Mouse (Mus musculus) lung, postnatal 36 days (tissue): Measurements from ENCODE around the gene Adam19.
"Not testable (repeated sequence)": the region's sequence is repeated elsewhere in the genome, so short reads cannot be mapped to it uniquely, and the experiment has no call there.

Experiments used
- DNase-seq: peaks from one replicate; pipeline ENCODE4 v3.0.0; 2022; ENCODE audit warnings: mixed read lengths

Gene Adam19

DNA sequence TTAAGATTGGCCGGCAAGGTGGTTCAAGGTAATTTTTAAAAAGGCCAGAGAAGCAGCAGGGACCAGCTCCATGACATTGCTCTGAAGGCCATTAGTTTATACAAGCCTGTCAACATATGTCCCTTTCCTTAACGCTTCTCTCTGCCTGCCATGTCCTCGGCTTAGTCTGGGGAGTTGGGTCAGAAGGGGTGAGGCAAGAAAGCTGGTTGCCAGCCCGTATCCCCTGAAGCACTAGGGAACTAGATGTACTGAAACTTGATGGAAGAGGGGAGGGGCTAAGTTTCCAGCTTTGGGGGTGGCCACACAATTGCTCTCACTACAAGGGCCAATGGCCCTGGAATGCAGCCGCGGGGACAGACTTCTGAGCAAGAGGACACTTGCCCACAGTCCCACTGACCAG, 87.5 kb downstream of the Adam19 start:
- DNase-seq: no peak

DNA sequence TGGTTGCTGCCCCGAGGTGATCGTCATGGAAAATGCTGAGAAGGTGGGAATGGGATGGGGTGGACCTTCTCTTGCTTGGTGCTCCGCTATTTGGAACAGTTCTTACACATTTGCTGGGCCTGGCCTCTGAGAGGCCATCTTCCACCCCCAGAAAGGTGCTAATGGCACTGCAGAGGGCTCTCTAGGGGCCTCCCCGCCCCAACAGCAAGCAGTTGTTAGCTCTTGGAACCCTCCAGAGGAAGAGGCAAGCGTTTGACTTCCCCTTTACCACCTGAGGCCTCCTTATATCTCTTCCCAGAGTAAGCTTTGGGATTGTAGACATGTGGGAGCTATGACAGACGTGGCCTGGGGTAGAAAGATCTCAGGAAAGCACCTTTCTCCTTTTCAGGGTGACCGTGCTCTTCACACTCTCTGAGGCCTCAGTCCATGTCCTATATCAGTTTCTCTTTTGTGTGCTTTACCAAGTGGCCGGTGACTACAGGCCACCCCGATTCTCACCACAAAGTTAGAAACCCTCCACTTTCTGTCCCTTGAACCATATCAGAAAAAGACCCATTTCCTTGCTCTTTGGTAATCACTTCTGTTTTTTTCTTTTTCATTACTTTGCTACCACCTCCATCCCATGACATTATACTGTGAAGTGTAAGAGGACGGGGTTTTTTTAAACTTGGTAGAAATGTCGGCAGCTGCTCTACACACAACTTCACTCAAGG, 89.5 kb downstream of the Adam19 start:
- no peak for DNase-seq

DNA sequence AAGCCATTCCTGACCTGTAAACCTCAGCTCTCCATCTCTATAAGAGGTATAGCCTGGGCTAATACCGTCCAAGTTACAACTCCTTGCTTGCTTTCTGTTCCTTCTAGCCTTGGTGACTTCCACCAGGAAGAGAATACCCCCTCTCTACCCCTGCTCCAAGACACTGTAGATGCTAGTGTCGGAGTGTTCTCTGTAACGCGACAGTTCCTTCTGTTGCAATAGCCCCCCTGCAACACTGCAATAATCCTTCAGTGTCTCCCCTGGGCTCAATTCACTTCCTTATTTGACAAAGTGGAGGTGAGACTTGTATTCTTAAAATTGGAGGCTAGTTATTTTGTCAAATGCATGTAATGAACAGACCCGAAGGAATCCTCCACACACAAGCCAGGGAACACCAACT, 90.8 kb downstream of the Adam19 start:
- DNase-seq: no peak

DNA sequence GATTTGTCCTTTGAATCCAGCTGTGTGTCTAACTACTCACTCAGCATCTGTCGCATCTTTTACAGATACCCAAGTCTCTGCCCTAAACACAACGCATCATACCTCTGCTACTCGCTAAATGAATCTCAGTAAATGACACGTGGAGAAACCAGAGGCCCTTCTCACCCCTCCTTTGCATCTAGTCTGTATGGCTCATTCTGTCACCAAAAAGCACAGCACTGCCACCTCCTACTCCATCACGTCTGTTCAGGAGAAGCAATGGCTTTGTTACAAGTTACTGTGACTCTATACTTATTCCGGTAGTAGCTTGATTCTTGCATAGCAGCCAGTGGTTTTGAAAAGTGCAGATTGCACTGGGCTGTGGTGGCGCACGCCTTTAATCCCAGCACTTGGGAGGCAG, 101.2 kb downstream of the Adam19 start:
- no peak for DNase-seq

DNA sequence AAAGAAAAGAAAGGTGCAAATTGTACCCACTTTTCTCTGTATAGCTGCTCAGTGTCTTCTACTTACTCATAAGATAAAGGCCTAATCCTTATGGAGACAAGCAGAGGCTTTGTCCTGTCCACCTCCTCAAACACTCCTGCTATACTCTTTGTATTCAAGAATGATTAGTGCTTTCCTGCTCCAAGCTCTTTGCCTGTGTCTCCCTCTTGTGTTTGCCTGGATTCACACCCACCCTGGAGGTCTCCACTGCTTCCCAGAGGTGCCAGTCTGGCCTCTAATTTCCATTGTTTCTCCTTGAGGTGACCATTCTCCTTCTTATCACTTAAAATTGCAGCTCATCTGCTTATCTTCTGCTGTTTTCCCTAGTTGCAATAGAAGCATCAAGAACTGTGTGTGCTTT, 101.7 kb downstream of the Adam19 start:
- no peak for DNase-seq

DNA sequence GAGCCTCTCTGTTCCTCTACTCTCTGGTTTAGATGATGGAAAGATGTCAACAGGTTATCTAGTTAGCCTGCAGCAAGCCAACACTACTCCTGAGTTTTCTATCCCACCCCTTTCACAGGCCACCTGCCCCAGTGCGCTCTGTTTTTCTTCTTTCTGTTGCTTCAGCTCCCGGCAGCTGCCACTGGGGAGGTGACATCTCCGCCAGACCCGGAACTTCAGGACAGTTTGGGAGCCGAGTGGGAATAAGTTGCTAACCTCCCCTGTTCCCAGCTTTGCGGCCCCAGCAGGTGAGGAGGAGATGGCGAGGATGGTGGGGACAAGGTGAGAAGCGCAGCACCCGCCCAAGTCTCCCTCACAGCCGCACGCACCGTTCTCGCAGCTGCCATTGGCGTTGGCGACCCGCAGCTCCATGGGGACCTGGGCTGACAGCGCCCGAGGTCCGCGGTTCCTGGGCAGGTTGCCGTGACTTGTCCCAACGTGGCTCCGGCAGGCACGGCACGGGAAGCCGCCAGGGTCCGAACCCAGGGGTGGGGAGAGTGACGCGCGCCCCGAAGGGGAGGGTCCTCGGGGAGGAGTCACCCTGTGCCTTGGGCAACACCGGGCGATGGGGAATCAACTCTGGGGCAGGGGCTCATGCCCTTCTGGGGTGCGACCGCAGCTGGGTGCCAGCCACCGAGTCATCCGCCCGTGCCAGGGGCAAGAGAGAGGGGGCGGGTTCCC, 110.2 kb downstream of the Adam19 start, which contains the start of gene Nipal4:
TSS of gene Nipal4 (minus strand) at position 643 of the 720 bp plus-strand sequence.
- no peak for DNase-seq

DNA sequence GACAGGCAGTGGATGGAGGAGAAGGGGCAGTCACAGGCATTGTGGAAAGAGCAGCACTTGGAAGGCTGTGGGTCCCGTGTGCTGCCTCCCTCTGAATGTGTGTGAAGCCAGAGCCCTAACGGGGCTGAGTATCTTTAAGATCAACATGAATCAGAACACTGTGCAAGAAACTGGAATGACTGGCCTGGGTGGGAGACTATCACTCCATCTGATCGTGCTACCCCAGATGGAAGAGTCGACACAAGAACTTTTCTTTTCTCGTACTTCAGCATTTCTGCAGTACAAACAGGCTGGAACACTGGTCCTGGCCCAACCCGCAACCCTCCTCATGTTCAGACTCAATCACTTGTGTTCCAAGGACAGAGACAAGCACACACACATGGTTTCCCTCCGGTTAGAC, 112.7 kb downstream of the Adam19 start:
- no peak for DNase-seq

DNA sequence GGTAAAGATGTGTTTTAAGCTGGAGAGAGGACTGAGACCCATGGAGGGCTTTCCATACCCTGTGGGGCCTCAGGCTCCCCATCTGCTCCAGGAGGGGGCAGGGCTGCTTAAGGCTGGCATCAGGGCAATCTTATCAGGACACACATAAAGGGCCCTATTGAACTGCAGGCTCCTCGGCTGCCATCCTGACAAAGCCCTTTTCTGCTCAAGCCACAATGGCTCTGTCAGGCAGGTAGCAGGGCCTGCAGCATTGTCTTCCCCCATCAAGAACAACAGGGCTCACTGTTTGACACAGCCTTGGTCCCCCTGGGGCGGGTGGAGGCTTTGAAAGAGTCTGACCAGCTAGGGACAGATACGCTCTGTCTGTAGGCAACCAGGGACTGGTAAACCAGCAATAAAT, 114.1 kb downstream of the Adam19 start:
- no peak for DNase-seq

DNA sequence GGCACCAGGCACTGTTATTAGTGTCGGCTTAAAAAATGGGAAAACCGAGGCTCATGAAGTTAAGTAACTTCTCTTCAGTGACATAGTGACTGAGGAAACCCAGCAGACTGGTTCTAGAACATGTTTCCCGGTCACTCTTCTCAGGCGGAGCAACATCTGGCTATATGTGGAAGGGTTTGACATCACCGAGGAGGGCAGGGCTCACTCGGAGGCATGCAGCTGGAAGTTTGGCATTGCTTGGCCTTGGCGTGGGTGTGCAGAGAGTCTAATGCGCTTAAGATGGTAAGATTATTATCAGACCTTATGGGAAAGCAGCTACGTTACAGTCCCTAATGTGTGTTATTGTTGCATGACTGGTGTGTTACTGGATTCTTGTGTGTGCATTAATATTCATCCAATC, 116.3 kb downstream of the Adam19 start:
- DNase-seq: no peak

DNA sequence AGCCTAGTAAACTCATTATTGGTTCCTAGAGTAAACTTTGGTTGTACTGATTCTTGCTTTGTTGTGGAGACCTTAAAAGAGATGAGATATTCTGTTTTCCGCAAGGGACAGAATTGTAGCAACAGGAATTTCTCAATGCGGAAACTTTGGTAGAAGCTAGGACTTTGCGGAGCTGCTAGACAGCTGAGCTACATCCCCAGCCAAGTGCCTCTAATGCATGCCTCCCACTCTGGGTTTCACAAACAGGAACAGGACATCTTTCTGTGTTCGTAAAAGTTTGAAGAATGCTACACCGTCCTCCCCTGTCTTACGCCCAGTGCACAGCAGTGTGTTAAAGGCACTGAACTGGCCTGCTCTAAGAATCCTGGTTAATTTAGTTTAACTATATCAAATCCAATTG, 120.4 kb downstream of the Adam19 start:
- no peak for DNase-seq

DNA sequence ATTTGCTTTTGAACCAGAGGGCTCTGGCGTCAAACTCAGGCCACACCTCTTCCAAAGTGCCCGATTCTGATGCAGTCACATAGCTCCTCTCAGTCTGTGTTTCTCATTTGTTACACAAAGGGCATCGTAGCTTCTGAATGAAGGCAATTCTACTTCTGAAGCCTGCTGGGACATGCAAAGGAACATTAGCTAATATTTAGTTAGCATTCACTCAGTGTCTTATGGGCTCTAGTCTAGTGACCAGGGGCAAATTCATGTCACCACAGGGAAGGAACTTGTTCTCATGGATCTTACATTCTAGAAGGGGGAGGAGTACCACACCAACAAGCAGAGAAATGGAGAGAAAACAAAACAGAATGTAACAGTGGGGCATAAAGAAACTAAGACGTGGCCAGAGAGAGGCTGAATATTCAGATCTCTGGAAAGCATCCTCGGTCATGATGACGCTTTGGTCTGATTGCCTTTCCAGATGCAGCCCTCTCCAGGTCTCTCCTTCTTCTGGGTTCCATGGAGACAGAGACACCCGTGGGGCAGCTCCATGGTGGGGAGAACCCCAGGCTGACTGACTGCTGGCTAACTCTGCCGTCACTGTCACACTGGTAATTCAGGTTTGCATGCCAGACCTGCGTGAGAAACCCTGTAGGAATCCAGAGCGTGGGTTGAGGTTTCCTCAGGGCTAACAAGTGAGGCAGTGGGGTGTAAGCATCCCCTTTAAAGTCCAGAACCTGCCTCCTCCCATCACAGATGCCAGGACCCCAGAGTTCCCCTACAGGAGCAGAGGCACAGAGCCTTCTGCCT, 121.7 kb downstream of the Adam19 start:
- DNase-seq: no peak

DNA sequence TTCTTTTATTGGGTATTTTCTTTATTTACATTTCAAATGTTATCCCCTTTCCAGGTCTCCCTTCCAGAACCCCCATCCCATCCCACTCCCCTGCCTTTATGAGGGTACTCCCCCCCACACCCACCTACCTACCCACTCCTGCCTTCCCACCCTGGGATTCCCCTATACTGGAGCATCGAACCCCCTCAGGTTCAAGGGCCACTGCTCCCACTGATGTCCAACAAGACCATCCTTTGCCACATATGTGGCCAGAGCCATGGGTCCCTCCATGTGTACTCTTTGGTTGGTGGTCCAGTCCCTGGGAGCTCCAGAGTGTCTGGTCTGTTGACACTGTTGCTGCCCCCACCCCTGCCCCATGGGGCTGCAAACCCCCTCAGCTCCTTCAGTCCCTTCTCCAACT, 126.2 kb downstream of the Adam19 start:
- DNase-seq: not testable (repeated sequence)

DNA sequence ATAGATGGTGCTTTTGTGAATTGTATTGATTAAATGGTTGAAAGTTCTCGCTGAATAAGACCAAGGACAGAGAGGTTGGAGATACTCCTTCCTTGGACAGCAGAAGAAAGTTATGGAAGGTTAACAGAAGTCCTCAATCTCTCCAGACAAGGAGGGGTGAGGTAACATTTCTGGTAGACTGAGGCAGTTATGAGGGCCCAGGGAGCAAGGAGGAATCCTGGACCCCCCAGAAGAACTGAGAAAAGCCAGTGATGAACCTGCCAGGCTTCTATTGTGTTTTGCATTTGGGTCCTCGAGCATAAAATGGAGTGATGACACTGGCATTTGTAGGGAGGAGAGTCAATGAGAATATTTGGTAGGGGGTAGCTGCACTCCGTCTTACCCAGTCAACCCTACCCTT, 129.2 kb downstream of the Adam19 start:
- DNase-seq: no peak

DNA sequence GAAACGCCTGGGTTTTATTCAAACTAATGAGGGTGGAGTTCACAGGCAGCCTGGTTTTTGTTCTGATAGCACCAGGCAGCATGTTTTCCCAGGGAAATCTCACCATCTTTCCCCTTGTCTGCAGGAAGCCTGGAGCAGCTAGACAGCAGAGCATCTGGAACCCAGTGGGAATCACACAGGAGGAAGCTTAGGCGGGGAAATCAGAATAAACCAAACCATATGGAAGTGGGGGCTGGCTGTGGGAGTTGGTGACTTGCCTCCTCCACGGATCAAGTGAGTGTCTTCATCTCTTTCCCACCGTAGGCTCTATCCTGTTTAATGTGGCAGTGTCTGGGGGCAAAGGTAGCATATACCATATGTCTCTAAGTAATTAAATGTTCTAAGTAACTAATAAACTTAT, 129.7 kb downstream of the Adam19 start:
- DNase-seq: no peak

DNA sequence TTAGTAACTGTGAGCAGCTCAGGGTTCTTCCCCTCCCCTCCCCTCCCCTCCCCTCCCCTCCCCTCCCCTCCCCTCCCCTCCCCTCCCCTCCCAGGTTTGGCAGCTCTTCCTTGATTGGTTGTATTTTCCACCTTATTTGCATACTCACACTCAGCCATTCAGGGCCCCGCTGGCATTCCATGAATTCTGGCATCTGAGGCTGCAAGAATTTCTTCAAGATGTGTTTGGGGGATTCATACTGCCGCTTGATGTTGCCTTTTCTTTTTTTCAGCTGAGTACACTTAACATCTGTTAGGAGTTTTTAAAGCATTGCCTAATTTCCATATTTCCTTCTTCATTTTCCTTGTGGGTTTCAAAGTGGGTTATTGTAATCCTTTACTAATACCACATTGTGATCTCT, 132.5 kb downstream of the Adam19 start:
- no peak for DNase-seq

DNA sequence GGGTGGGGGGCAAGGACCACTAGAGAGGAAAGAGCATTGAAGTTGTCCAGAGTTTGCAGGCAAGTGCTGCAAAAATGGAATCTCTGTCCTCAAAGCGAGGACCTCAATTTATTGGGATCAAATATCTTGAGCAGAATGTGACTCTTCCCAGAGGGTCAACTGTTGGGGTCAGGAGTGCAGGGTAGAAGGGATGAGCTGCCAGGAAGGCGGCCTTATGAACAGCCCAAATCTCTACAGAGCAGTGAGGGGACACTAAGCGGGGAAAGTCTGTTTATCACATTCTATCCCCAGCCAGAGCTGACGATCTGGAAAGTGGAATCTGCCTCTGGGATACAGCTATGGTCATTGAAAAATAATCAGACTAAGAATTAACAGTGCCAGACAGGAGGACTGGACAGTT, 138.4 kb downstream of the Adam19 start:
- no peak for DNase-seq
